Mouse (Mus musculus) adrenal gland, postnatal 4 days (tissue): ENCODE results near the gene Gm20696. TPM values are rescaled to one million over a fixed set of nuclear protein-coding genes. Genes with fewer than 3 reads are reported as not detected.

Source experiments
- DNase-seq, 2 experiments: peaks; one replicate each; pipeline ENCODE4 v3.0.0; 2021 to 2022; ENCODE audit warnings: low spot score in 2 of 2, mixed read lengths in 2 of 2
- total RNA-seq, 2 experiments: library from RNA; stranded (reverse); gene quantifications; 2 replicates each; pipeline ENCODE4 v1.2.3; 2021

Gm20696 gene
- total RNA-seq, 2 experiments from 2014 or later: 6.2 to 6.8 TPM

DNA sequence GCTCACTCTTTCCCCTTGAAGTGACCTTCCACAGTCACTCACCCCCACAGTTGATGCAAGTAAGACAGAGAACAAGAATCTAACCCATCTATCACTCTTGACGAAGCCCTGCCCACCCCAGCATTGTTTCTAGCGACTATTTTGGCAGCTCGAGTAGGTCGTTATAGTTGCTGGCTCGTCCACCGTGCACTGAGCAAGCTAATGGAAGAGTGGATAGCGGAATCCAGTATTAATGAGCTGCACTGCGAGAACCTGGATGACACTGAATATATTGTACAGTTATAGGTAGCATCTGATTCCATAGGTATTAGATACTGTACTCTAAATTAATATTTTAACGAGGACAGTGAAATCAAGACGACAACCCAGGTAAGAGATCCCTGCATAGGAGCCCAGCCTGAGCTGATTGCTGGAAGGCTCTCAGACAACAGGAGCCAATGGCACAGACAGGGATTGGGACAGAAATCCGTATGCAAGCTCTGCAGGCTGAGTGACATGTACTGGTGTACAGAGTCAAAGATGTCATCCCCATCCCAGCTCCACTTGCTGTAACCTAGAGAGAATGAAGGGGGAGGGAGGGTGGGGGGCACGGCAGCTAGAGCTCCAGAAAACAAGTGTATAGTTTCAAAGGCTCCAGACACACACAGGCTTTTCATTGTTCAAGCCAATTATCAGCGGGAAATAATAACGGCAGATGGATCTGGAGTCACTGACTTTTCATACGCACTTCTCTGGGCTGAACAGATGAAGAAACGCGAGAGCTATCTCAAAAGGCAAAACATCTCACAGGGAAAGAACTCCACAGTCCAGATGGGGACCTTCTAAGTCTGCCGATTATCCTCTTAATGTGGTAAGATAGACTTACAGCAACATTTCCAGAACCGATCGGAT is 398.2 kb downstream of the Gm20696 start:
- DNase-seq: no peak

DNA sequence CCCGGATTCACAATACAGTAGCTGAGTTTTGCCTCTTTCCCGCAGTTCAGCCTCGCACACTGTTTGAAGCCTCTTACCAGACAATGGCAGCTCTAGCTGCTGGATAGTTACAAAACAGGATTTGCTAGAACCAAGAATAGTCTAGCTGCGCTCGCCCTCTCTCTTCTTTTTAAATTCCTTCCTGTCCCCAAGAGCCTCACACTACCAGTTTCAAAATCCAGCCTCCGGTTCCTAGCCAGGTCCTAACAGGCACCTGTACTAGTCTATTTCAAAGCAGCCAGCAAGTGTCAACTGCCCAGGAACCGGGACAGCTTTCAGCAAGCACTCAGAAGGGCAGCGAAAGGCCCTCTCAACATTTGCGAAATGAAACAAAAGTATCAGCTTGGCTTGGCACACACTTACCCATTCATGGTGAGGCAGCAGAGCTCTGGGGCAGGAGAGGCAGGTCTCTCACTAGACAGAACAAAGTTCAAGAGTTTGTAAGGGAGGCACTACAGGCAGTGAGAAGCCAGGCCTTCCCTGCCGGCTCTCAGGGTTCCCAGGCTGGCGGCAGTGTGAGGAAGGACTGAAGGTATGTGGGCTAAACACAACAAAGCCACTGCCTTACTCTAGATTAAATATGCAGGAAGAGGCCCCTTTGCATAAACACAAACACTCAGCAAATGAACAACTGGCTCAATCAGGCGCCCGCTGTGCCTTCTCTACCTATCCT is 400.5 kb downstream of the Gm20696 start:
- DNase-seq: no peak

DNA sequence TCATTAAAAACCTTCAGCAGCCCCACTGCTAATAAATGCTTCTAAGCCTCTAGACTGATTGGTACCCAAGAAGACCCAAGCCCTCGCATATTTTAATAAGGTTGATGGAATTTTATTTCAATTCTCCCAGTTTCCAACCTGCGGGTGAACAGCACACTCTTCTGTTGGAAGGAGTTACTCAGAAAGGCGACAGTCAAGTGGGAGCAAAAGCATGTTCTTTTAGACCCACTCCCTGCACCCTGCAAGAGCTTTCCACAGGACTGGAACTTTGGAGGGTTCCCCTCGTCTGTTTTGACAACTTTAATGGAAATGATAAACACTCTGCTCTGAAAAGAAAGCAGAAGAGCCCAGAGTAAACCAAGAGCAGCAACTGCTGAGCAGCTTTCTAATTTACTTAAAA is 401.4 kb downstream of the Gm20696 start:
- DNase-seq: no peak

DNA sequence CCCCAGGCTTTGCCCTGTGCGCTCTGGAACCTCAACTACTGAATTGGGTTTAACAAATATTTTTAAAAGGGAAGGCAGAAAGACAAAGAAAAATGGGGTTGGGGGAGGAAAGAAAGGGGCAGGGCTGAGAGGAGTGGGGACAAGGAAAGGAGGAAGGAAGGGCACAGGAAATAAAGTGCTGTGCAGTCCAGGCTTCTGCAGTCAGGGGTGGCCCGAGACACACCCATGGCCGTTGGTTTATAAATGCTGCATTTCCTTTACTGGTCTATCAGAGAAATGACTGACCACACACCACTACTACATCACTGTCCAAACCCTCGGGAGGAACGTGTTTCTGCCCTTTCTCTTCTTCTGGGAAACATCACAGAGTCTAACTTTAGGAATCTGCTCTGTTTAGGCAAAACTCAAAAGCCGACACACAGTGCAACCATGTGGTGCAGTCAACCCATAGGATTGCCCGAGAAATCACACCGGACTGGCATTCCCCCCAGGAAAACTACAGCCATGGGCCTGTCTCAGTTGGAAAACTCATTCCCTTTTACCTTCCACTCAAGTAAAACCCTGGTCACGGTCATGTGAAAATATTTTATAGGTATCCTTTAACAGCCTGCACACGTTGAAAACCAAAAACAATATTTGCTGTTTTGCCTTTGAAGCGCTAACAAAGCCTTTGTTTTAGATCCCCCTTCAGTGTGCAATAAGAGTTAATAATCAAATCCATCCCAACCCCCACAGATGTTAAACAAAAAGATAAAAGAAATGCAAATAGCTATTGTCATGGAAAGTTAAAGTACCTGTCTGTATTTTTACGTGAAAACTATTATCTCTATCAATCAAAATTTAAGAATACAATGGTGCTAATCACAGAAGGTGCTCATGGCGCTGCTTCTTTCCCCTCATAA is 402.2 kb downstream of the Gm20696 start:
- no peak for DNase-seq

DNA sequence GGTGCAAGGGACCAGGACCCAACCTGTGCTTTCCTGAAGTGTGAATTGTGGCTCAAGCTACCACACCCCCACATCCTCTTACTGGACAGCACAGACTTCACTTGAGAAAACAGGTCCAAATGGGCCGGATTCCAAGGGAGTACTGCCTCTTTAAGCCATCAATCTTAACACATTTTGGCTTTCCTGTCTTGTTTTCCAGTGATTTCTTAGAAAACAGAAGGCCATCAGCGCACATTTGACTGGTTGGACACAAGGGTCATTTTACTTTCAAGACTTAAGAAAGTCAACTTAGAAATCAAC is 402.8 kb downstream of the Gm20696 start:
- DNase-seq: no peak

DNA sequence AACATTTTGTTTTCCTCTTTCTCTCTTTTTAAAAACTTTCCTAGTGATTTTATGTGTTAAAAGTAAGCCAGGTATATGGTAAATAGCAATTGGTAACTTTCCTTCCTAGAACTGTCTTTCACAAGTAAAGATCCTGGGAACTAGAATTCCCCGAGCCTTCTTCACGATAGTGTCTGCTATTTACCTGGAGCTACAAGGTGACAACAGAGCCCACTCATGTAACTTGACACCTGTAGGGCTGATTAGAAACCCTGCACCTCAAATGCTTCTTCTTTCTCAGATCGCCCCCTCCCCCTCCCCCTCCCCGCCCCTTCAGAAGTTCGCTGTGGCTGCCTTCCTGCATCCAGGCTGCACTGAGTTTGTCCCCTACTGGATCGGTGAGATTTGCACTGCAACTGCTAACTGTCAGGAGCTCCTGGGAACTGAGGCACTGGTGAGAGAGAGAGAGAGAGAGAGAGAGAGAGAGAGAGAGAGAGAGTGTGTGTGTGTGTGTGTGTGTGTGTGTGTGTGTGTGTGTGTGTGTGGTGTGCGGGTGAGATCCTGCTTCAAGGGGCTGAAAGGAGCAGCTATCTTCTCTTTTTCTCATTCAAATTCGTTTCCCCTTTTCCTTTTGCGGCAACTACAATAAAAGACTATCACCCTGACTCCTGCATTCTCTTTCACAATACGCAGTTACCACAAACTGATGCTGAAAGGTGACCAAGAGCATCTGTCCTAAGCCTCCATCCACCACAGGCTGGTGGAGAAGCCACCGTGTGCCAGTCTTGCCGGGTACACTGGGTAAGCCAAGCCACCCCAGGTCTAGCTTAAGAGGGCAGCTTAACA is 403.3 kb downstream of the Gm20696 start:
- no peak for DNase-seq

DNA sequence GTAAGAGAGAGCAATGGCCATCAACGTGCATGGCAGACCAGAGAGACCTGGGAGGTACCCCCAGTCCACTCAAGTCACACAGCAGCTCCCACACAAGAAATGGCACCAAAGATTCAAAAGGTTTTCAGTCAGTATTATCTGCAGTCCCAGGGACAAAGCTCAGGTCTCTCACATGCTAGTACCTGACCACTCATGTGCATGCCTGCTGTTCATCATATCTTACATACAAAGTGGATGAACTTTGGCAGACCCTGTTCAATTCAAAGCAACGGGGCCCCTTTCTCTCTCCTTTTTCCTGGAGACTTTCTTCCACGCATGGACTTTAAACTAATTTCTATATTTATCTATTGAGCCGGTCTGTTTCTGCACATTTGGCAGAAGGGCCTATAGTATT is 404.9 kb downstream of the Gm20696 start:
- DNase-seq: no peak

DNA sequence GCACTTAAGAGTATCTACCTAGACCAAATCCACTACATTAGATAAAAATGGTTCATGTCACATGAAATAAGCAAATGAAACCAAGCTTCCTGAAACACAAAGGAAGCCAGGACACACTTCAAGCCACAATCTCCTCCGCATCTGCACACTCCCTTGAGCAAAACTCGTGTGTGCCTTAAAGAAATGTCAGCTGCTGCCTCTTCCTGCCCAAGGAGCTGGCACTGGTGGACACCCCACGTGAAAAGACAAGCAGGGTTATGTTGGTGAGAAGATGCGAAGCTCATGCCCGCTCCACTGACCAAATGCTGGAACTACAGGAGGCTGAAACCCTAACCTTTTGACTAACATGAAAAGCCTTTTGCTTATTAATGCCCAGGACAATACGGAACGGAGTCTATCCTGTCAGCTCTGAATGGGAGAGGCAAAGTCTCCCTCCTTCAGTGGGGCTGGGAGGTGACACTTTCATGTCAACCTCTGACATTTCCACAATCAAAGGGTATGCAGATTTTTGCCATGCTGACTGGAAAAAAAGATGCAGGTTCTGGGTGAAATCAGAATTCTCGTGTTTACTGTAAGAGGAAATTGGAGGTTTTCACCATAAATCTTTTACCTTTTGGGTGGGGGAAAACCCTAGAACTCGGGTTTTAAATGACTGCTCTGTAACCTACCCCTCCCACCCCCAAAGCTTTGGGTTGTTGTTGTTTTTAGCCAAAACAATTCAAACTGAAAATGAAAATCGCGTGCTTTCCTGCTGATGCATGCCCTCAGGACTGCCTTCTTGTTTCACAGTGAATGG is 405.5 kb downstream of the Gm20696 start:
- no peak for DNase-seq

DNA sequence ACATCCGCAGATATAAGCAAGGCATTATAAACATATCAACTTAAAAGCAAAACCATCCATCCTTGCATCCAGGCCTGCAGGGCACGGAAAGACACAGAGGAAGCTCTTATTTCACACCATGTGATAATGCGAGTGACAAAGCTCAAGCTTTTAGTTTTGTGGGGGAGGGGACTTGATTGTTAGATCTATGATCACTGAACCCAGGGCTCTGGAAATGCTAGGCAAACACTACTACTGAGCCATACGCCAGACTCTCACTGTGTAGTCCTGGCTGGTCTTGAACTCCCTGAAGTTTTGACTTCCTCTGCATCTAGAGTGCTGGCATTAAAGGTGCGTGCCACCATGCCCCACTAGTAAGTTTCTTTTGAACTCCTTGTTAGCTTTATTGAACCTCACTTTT is 408.3 kb downstream of the Gm20696 start:
- no peak for DNase-seq

DNA sequence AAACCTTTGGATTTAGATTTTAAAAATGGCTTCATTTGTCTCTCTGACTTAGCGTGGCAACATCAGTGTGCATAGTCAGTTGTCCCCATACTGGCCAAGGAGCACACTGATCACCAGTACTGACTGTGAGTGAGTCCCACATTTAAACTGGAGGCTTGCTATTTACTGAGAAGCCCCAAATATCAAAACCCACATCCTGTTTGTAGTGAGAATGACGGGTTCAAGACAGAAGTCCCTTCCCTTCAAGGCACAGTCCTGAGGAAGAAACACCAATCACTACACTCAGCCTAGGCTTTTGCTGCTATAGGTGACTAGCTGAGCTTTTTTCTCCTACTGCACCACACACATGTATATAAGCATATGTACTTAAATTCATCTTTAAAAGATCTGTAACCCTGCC is 408.9 kb downstream of the Gm20696 start:
- DNase-seq: no peak

DNA sequence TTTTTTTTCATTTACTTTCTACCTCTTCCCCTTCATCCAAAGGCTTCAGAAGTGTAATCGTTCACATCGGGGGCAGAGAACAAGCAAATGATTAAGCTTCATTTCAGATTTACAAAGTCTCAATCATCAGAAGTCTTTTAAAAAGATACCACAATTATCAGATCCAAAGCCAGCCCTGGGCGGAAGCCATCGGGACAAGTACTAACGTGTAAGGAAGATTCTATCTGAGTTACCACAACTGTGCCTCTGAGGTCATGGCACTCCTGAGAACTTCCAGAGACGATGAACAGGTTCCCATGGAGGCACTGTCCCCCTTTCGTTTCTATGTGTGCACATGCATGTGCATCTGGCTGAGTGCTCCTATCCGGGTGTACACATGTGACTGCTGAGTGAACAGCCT is 413.3 kb downstream of the Gm20696 start:
- DNase-seq: no peak

DNA sequence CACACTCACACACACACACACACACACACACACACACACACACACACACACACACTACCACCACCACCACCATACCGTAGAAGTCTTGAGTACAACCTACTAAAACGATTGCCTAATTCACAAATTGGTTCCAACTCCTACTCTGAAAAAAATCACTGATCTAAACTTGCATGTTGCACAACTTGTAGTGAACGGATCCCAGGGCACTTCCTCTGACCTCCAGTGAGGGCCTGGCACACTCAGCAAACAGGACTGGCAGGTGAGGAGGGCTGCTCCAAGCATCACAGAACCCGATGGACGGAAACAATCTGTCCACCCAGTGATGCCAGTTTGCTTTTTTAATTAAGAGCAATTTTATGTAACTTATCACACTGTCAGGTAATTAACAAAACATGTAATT is 413.8 kb downstream of the Gm20696 start:
- no peak for DNase-seq

DNA sequence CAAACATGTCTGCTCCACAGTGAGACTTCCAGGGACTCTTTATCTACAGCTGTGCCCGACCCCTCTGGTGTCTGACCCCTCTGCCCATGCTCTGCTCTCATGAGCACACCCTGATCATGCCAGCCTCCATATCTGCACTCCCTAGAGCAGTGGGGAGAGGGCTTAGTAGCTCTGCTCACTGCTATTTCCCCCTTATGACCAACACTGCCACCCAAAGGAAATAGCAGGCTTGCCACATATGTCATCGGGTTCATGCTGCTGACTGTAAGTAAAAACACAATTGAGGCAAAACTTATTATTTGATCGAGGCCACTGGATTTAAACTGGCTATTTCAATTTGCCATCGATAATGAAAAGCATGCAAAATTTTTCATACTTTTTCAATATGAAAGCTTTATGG is 414.7 kb downstream of the Gm20696 start:
- no peak for DNase-seq

DNA sequence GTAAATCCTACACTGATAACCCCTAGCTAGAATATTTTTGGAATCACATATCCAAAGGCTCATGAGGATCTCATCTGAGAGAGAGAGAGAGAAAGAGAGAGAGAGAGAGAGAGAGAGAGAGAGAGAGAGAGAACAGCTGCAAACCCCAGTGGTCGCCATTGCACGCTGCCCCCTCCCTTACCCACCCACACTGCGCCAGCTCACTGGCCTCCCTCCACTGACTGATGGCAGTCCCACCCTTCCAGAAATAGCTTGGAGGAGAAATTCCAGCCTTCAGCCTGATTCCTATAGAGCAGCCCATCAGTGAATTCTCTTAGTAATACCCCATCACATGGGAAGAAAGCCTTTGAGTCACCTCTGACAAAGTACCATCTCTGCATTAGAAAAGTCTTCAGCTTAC is 415.4 kb downstream of the Gm20696 start:
- DNase-seq: no peak

DNA sequence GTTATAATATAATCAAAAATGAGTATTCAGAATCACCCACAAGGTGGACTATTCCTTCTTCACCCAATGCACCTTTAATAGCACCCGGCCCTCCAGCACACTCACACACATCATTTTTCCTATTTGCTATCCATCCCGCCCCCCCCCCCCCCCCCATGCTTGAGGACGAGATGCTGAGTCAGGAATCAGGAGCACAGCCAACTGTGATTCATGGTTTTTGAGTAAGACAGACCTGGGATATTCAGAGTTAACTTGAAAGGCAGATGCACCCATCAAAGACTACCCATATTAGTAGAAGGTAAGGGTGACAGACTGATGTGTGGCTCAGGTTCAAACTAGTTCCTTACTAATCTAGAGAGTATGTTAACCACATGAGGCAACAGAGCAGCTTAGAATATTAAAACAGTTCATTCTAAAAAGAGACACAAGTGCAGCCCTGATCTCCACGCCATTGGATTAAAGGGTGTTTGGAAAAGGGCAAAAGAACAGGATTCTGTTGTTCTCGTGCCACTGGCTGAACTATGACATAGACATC is 417.0 kb downstream of the Gm20696 start:
- no peak for DNase-seq

DNA sequence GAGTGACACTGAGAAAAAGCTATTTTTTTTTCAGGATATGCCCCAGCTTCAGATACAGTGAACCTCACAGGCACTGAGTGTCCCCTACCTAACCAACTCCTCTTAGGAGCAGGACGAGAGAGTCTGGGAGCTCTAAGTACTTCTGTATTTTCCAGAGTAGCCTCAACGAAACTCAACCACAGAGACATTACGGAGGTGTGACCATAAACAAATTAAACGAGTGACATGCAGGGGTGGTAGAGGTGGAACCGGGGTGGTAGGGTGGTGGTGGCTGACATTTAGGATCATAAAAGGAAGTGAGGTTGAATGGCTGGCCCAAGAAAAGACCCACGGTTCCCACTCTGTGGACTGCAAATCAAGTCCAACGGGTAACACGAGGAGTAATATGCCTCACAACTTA is 418.2 kb downstream of the Gm20696 start:
- DNase-seq: no peak

DNA sequence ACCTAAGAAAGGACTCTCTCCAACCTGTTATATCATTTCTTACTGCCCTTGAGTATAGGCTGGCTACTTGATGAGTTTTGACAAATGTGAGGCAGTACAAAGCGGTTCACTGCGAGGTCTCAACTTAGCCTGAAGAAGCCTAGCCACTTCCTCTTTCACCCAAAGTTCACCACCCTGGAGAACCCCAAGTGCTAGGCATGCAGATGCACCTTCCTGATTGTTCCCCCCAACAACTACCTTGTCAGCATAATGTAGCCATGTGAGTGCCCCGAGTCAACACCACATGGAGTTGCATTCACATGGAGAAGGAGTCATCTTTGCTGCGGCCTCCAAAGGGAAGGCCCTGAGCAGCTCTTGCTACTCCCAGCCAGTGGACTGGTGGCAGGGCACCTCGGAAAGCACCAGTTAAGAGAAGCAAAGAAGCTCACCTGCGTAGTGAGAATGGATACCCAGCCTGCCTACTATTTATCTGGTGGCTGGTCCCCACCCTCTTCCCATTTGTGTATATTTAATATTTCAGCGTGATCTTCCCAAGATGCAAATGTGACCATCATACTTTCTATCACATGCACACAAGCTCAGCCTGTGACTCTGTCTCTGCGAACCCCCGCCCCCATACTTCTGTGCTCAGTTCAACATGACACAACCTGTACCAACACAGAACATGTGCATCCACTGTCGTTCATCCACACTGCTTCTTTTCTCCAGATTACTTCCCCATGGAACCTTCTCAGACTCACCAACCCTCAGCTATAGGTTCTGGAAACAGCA is 424.8 kb downstream of the Gm20696 start:
- no peak for DNase-seq

DNA sequence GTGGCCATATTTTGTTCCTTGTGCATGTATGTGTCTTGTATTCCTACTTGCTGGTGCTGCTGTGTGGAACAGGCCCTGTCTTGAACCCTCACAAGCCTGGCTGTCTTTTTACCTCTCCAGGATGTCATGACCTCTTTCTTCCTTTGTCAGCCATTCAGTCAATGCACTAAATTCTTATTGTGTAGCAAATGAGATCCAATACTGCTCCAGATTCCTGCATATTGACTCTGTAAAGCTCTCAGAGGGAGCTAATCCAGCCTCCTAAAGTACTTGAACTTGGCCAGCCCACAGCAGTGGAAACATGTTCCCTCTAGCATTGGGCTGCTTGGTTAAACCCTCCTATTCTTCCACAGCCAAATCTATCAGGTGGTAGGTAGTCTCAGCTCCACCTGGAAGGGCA is 425.8 kb downstream of the Gm20696 start:
- no peak for DNase-seq

DNA sequence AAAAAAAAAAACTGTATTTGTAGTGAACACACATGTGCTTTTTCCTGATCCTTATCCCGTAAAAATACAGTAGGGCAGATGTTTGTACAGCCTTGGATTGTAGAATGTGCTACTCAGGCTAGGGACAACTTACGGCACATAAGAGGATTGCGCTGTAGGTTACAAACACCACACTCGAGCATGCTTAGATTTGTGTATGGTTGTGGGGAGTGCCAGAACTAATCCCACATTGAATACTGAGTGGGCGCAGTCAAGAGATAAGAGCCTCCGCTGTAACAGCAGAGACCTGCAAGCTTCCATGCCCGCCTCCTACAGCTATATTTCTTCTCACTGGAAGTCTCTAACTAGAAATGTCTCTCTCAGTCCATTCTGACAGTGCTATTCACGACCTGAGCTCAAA is 431.0 kb downstream of the Gm20696 start:
- no peak for DNase-seq
